Mouse (Mus musculus) midbrain, postnatal 0 days (tissue): Measurements from ENCODE around the gene Slc2a13. TPM values are rescaled to one million over a fixed set of nuclear protein-coding genes. Genes with fewer than 3 reads are reported as not detected.

Experiments used
- ATAC-seq: fragments of 200-750 bp; cut with Nextera tagmentation; 2 replicates; pipeline ENCODE4 v1.8.0; 2017; ENCODE audit warnings: moderate number of reproducible peaks, mild to moderate bottlenecking, moderate TSS enrichment, moderate library complexity; ENCODE audit not compliant: low FRiP score
- DNase-seq: peaks from one replicate; pipeline ENCODE4 v3.0.0-alpha.2; 2015; ENCODE audit warnings: low spot score
- H3K27ac ChIP-seq: fragments of 300-500 bp; sonication (generic); 2 replicates; pipeline ENCODE4 v1.5.1; 2014; ENCODE audit warnings: low read depth, mild to moderate bottlenecking, low read length, mixed read lengths
- H3K27me3 ChIP-seq: fragments of 300-500 bp; sonication (generic); 2 replicates; pipeline ENCODE4 v1.6.1; 2014; ENCODE audit warnings: low read length, control low read depth, mixed read lengths; ENCODE audit not compliant: insufficient read depth
- H3K36me3 ChIP-seq: fragments of 300-500 bp; sonication (generic); 2 replicates; pipeline ENCODE4 v1.6.1; 2014; ENCODE audit warnings: low read length, control low read depth, mixed read lengths; ENCODE audit not compliant: insufficient read depth
- H3K4me1 ChIP-seq: fragments of 300-500 bp; sonication (generic); 2 replicates; pipeline ENCODE4 v1.6.1; 2014; ENCODE audit warnings: mild to moderate bottlenecking, control low read depth, antibody characterized with exemption, low read length, mixed read lengths; ENCODE audit not compliant: insufficient read depth
- H3K4me2 ChIP-seq: fragments of 300-500 bp; sonication (generic); 2 replicates; pipeline ENCODE4 v1.6.1; 2014; ENCODE audit warnings: low read depth, mild to moderate bottlenecking, low read length, mixed read lengths; ENCODE audit not compliant: poor library complexity, severe bottlenecking
- H3K4me3 ChIP-seq: fragments of 300-500 bp; sonication (generic); 2 replicates; pipeline ENCODE4 v1.5.1; 2014; ENCODE audit warnings: low read depth, mild to moderate bottlenecking, low read length, moderate library complexity
- H3K9ac ChIP-seq: fragments of 300-500 bp; sonication (generic); replicated peaks from 2 replicates; pipeline ENCODE4 v1.6.1; 2014; ENCODE audit warnings: mild to moderate bottlenecking, low read length, moderate library complexity, mixed read lengths; ENCODE audit not compliant: poor library complexity, severe bottlenecking
- H3K9me3 ChIP-seq: fragments of 300-500 bp; sonication (generic); 2 replicates; pipeline ENCODE4 v1.6.1; 2016; ENCODE audit warnings: low read length, control low read depth
- CTCF ChIP-seq: IDR thresholded peaks from 2 replicates; pipeline ENCODE4 v1.5.1; 2016; ENCODE audit warnings: antibody characterized with exemption, mild to moderate bottlenecking
- WGBS: fragments of 180-500 bp; shearing (Covaris S2); extraction: QIAGEN DNeasy Blood & Tissue Kit; methylation state at CpG from one replicate; pipeline ENCODE4 v1.1.7; 2014; 5-methylcytosine and 5-hydroxymethylcytosine counted together
- polyA plus RNA-seq: library from polyadenylated mRNA; unstranded; fragments of >200 nt; fragmentation: Nextera tagmentation; extraction: Ambion mirVana; gene quantifications from 2 replicates; pipeline ENCODE4 v1.2.1, GENCODE M21; 2015
- total RNA-seq: library from RNA; depleted of rRNA; stranded (reverse); fragments of >200 nt; gene quantifications from 2 replicates; pipeline ENCODE4 v1.2.3, GENCODE M21; 2014

Gene Slc2a13
- total and polyA plus RNA-seq, 2 experiments from 2014 or later = 3.3 to 29.2 TPM

GRCm38 (mm10) chr15:91601197-91601596 is 28.1 kb upstream of the Slc2a13 start:
- Histone ChIP-seq H3K27ac (no peak overlapping the region), H3K36me3 (no peaks in the 10 kb centered on the region), H3K4me1 (no peaks in the 10 kb centered on the region), H3K4me3 (no peak overlapping the region), H3K27me3 (no peaks in the 10 kb centered on the region), H3K4me2 (no peak overlapping the region), H3K9me3 (no peaks in the 10 kb centered on the region), H3K9ac (no peak overlapping the region)
- peak; percentile 15 for DNase-seq
- WGBS = 79% methylated on average over 7 of the region's 7 CpGs
- no peak for TF ChIP-seq CTCF
- ATAC-seq = no peak

- 89% methylated on average over 5 of the region's 5 CpGs for WGBS
- Histone ChIP-seq H3K27me3 (no peaks in the 10 kb centered on the region), H3K27ac (no peak overlapping the region), H3K4me3 (no peak overlapping the region), H3K9me3 (no peaks in the 10 kb centered on the region), H3K36me3 (no peaks in the 10 kb centered on the region), H3K9ac (no peak overlapping the region), H3K4me2 (no peak overlapping the region), H3K4me1 (no peaks in the 10 kb centered on the region)
- DNase-seq (no peak), ATAC-seq (no peak)
- TF ChIP-seq CTCF = no peak
Measured at GRCm38 (mm10) chr15:91597290-91597689, 24.2 kb upstream of the Slc2a13 start.

GRCm38 (mm10) chr15:91574492-91574891 is 1.4 kb upstream of the Slc2a13 start:
- peak; percentile 94 for DNase-seq
- Histone ChIP-seq H3K9me3 (no peaks in the 10 kb centered on the region), H3K9ac (no peak overlapping the region), H3K27ac (no peak overlapping the region), H3K36me3 (no peaks in the 10 kb centered on the region), H3K27me3 (no peaks in the 10 kb centered on the region), H3K4me2 (no peak overlapping the region), H3K4me1 (peaks cover 4% of the 10 kb centered on the region; the same call in 1 of the 2 replicates), H3K4me3 (no peak overlapping the region)
- 37% methylated on average over 8 of the region's 8 CpGs for WGBS
- no peak for ATAC-seq
- TF ChIP-seq CTCF = peak; percentile 88

GRCm38 (mm10) chr15:91572421-91573069 is 516 bp downstream of the Slc2a13 start:
- WGBS = under 1% methylated on average over 56 of the region's 91 CpGs
- Histone ChIP-seq H3K4me2 (peak overlapping the region; percentile 83), H3K9me3 (no peaks in the 10 kb centered on the region), H3K27me3 (no peaks in the 10 kb centered on the region), H3K27ac (peak overlapping the region; percentile 77), H3K4me3 (peak overlapping the region; percentile 67), H3K9ac (peak overlapping the region; percentile 82), H3K4me1 (peaks cover 4% of the 10 kb centered on the region; the same call in 1 of the 2 replicates), H3K36me3 (no peaks in the 10 kb centered on the region)
- peak; percentile 86 for ATAC-seq
- peak; percentile 48 for DNase-seq
- TF ChIP-seq CTCF = 0 out of 2 replicates have a peak, but pooled peaks have one; percentile 1

- H3K9me3 ChIP-seq = no peaks in the 10 kb centered on the region
- WGBS = 7% methylated on average over 8 of the region's 8 CpGs
- peak overlapping the region; percentile 83 for H3K4me2 ChIP-seq
- H3K27ac ChIP-seq = no peak overlapping the region
- H3K36me3 ChIP-seq = no peaks in the 10 kb centered on the region
- no peak for TF ChIP-seq CTCF
- H3K4me3 ChIP-seq = peak overlapping the region; percentile 67
- no peak for DNase-seq
- ATAC-seq = no peak; the same call in 1 of the 2 replicates
- peaks cover 4% of the 10 kb centered on the region; the same call in 1 of the 2 replicates for H3K4me1 ChIP-seq
- no peaks in the 10 kb centered on the region for H3K27me3 ChIP-seq
- H3K9ac ChIP-seq = peak overlapping the region; percentile 82
Measured at GRCm38 (mm10) chr15:91571981-91572380, 1.1 kb downstream of the Slc2a13 start.

- 75% methylated on average over 8 of the region's 8 CpGs for WGBS
- no peak overlapping the region for H3K4me3 ChIP-seq
- no peak overlapping the region for H3K9ac ChIP-seq
- no peak overlapping the region for H3K4me2 ChIP-seq
- no peak overlapping the region for H3K27ac ChIP-seq
- H3K4me1 ChIP-seq = peaks cover 4% of the 10 kb centered on the region; the same call in 1 of the 2 replicates
- no peaks in the 10 kb centered on the region for H3K27me3 ChIP-seq
- no peaks in the 10 kb centered on the region for H3K36me3 ChIP-seq
- ATAC-seq (no peak), DNase-seq (no peak)
- no peaks in the 10 kb centered on the region for H3K9me3 ChIP-seq
- TF ChIP-seq CTCF = no peak
Measured at GRCm38 (mm10) chr15:91566784-91567183, 6.3 kb downstream of the Slc2a13 start.
